Mouse (Mus musculus): ENCODE data around the gene Dnajc15. TPM values are rescaled to one million over a fixed set of nuclear protein-coding genes. Genes with fewer than 3 reads are reported as not detected.

The Dnajc15 gene
- total and polyA plus RNA-seq, 3 experiments, result 16.3 to 51.5 (median 17.6) TPM

GRCm38 (mm10) chr14:77864510-77864909 is 10.4 kb downstream of the Dnajc15 start:
- Histone ChIP-seq H3K27me3 (ENCODE audit: insufficient read depth, low read length) (no peaks in the 10 kb centered on the region), H3K36me3 (replicated peaks) (peaks cover 17% of the 10 kb centered on the region), H3K9me3 (replicated peaks) (no peaks in the 10 kb centered on the region), H3K4me1 (ENCODE audit: insufficient read depth, low read depth, low read length) (peaks cover 30% of the 10 kb centered on the region), H3K4me3 (ENCODE audit: low read depth, low read length) (no peak overlapping the region)
- no peak for ATAC-seq (ENCODE audit: extremely low read depth, insufficient number of reproducible peaks, low FRiP score, poor library complexity, severe bottlenecking)
- TF ChIP-seq GATA1 (IDR thresholded peaks at IDR 0.05; ENCODE audit: borderline replicate concordance, low read length), result no peak
- no peak for TF ChIP-seq GATA2 (IDR thresholded peaks at IDR 0.05; ENCODE audit: borderline replicate concordance, low read depth, low read length)
- no peak for TF ChIP-seq TAL1 (conservative IDR thresholded peaks at IDR 0.05; ENCODE audit: low read depth, low read length)
- TF ChIP-seq POLR2AphosphoS5 (IDR thresholded peaks at IDR 0.05; ENCODE audit: insufficient replicate concordance, low read depth, low read length), result no peak
- no peak for TF ChIP-seq CTCF (IDR thresholded peaks at IDR 0.05; ENCODE audit: low read depth, low read length)
- no peak for DNase-seq (ENCODE audit: low spot score)

GRCm38 (mm10) chr14:77864051-77864450 is 10.9 kb downstream of the Dnajc15 start:
- H3K36me3 ChIP-seq (replicated peaks), result peaks cover 13% of the 10 kb centered on the region
- DNase-seq (ENCODE audit: low spot score), result peak; percentile 10
- peaks cover 30% of the 10 kb centered on the region for H3K4me1 ChIP-seq (ENCODE audit: insufficient read depth, low read depth, low read length)
- ATAC-seq (ENCODE audit: extremely low read depth, insufficient number of reproducible peaks, low FRiP score, poor library complexity, severe bottlenecking), result peak; percentile 66; the same call in 1 of the 2 replicates
- no peaks in the 10 kb centered on the region for H3K27me3 ChIP-seq (ENCODE audit: insufficient read depth, low read length)
- no peaks in the 10 kb centered on the region for H3K9me3 ChIP-seq (replicated peaks)
- H3K4me3 ChIP-seq (ENCODE audit: low read depth, low read length), result no peak overlapping the region
- no peak for TF ChIP-seq POLR2AphosphoS5 (IDR thresholded peaks at IDR 0.05; ENCODE audit: insufficient replicate concordance, low read depth, low read length)
- no peak for TF ChIP-seq CTCF (IDR thresholded peaks at IDR 0.05; ENCODE audit: low read depth, low read length)
- no peak for TF ChIP-seq GATA1 (IDR thresholded peaks at IDR 0.05; ENCODE audit: borderline replicate concordance, low read length)

GRCm38 (mm10) chr14:77860841-77861560 is 13.9 kb downstream of the Dnajc15 start:
- ATAC-seq (ENCODE audit: extremely low read depth, insufficient number of reproducible peaks, low FRiP score, poor library complexity, severe bottlenecking) (no peak), DNase-seq (ENCODE audit: low spot score) (no peak)
- no peaks in the 10 kb centered on the region for H3K27me3 ChIP-seq (ENCODE audit: insufficient read depth, low read length)
- peaks cover 30% of the 10 kb centered on the region for H3K4me1 ChIP-seq (ENCODE audit: insufficient read depth, low read depth, low read length)
- H3K36me3 ChIP-seq (replicated peaks), result peaks cover 8% of the 10 kb centered on the region
- no peaks in the 10 kb centered on the region for H3K9me3 ChIP-seq (replicated peaks)
- no peak for TF ChIP-seq GATA1 (IDR thresholded peaks at IDR 0.05; ENCODE audit: borderline replicate concordance, low read length)
- no peak for TF ChIP-seq CTCF (IDR thresholded peaks at IDR 0.05; ENCODE audit: low read depth, low read length)
- TF ChIP-seq GATA2 (IDR thresholded peaks at IDR 0.05; ENCODE audit: borderline replicate concordance, low read depth, low read length), result no peak
- TF ChIP-seq TAL1 (conservative IDR thresholded peaks at IDR 0.05; ENCODE audit: low read depth, low read length), result no peak
- TF ChIP-seq POLR2AphosphoS5 (IDR thresholded peaks at IDR 0.05; ENCODE audit: insufficient replicate concordance, low read depth, low read length), result no peak
- H3K4me3 ChIP-seq (ENCODE audit: low read depth, low read length), result no peak overlapping the region

GRCm38 (mm10) chr14:77859894-77860293 is 15.0 kb downstream of the Dnajc15 start:
- DNase-seq (ENCODE audit: low spot score) (no peak), ATAC-seq (ENCODE audit: extremely low read depth, insufficient number of reproducible peaks, low FRiP score, poor library complexity, severe bottlenecking) (no peak)
- no peak overlapping the region for H3K4me3 ChIP-seq (ENCODE audit: low read depth, low read length)
- peaks cover 10% of the 10 kb centered on the region for H3K36me3 ChIP-seq (replicated peaks)
- H3K4me1 ChIP-seq (ENCODE audit: insufficient read depth, low read depth, low read length), result peaks cover 20% of the 10 kb centered on the region
- no peaks in the 10 kb centered on the region for H3K27me3 ChIP-seq (ENCODE audit: insufficient read depth, low read length)
- TF ChIP-seq TAL1 (conservative IDR thresholded peaks at IDR 0.05; ENCODE audit: low read depth, low read length) (no peak), POLR2AphosphoS5 (IDR thresholded peaks at IDR 0.05; ENCODE audit: insufficient replicate concordance, low read depth, low read length) (no peak), CTCF (IDR thresholded peaks at IDR 0.05; ENCODE audit: low read depth, low read length) (no peak), GATA1 (IDR thresholded peaks at IDR 0.05; ENCODE audit: borderline replicate concordance, low read length) (no peak), GATA2 (IDR thresholded peaks at IDR 0.05; ENCODE audit: borderline replicate concordance, low read depth, low read length) (no peak)
- no peaks in the 10 kb centered on the region for H3K9me3 ChIP-seq (replicated peaks)

- H3K36me3 ChIP-seq (replicated peaks), result peaks cover 35% of the 10 kb centered on the region
These were observed 21.0 kb downstream of the Dnajc15 start for GRCm38 (mm10) chr14:77853951-77854350.

GRCm38 (mm10) chr14:77849852-77850251 is 25.1 kb downstream of the Dnajc15 start:
- H3K27me3 ChIP-seq (ENCODE audit: insufficient read depth, low read length), result no peaks in the 10 kb centered on the region
- H3K4me3 ChIP-seq (ENCODE audit: low read depth, low read length), result no peak overlapping the region
- H3K36me3 ChIP-seq (replicated peaks), result peaks cover 43% of the 10 kb centered on the region
- no peak for TF ChIP-seq GATA1 (IDR thresholded peaks at IDR 0.05; ENCODE audit: borderline replicate concordance, low read length)
- DNase-seq (ENCODE audit: low spot score), result no peak
- no peaks in the 10 kb centered on the region for H3K4me1 ChIP-seq (ENCODE audit: insufficient read depth, low read depth, low read length)
- no peaks in the 10 kb centered on the region for H3K9me3 ChIP-seq (replicated peaks)
- no peak for ATAC-seq (ENCODE audit: extremely low read depth, insufficient number of reproducible peaks, low FRiP score, poor library complexity, severe bottlenecking)

More at GRCm38 (mm10) chr14:77853951-77854350, 21.0 kb downstream of the Dnajc15 start:
- ATAC-seq (ENCODE audit: extremely low read depth, insufficient number of reproducible peaks, low FRiP score, poor library complexity, severe bottlenecking) (no peak), DNase-seq (ENCODE audit: low spot score) (no peak)
- H3K9me3 ChIP-seq (replicated peaks), result no peaks in the 10 kb centered on the region
- no peak for TF ChIP-seq GATA2 (IDR thresholded peaks at IDR 0.05; ENCODE audit: borderline replicate concordance, low read depth, low read length)
- no peak for TF ChIP-seq CTCF (IDR thresholded peaks at IDR 0.05; ENCODE audit: low read depth, low read length)
- TF ChIP-seq TAL1 (conservative IDR thresholded peaks at IDR 0.05; ENCODE audit: low read depth, low read length), result no peak
- TF ChIP-seq POLR2AphosphoS5 (IDR thresholded peaks at IDR 0.05; ENCODE audit: insufficient replicate concordance, low read depth, low read length), result no peak
- no peak overlapping the region for H3K4me3 ChIP-seq (ENCODE audit: low read depth, low read length)
- no peaks in the 10 kb centered on the region for H3K27me3 ChIP-seq (ENCODE audit: insufficient read depth, low read length)
- no peaks in the 10 kb centered on the region for H3K4me1 ChIP-seq (ENCODE audit: insufficient read depth, low read depth, low read length)

All from G1E (cell line).